In the genomic region with DNA sequence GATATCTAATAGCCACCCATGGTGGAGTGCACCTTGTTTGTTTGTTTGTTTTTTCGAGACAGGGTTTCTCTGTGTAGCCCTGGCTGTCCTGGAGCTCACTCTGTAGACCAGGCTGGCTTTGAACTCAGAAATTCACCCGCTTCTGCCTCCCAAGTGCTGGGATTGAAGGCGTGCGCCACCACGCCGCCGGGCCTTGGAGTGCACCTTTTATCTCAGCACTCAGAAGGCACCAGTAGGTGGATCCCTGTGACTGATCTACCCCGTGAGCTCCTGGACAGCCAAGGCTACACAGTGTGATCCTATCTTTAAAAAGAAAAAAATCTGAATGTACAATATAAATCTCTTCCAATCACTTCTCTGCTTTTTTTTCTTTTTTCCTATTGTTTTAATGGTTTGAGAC, we compare ENCODE assay signal across 17 mouse cellular contexts. TPM values are rescaled to one million over a fixed set of nuclear protein-coding genes. Genes with fewer than 3 reads are reported as not detected.
DNase-seq lines count a peak whose midpoint lies in the region.
"Had no signal": no experiment of that assay in that cellular context is flagged by ENCODE, and none has a peak within 500 bp of the region (broad histone marks: within the 10 kb centered on the region; RNA-seq: fewer than 3 reads in every experiment).

No protein-coding gene starts in this region.

- DNase-seq in heart, adult 11 months = peak; percentile 50
- DNase-seq in heart, postnatal 14 days = no peak
- peak; percentile 61 for DNase-seq in R1 (ENCODE audit: low read depth, low spot score)
- no peak for DNase-seq in layer of hippocampus, adult 9-10 months (ENCODE audit: low spot score)
- no peak for DNase-seq in right cerebral cortex, postnatal 4 days
- DNase-seq: adrenal gland, adult 2 months; adrenal gland, postnatal 10 days; adrenal gland, postnatal 25 days; B cell, adult 2 months; cerebellum, adult 11-12 months; cerebellum, adult 2 months; cerebellum, adult 9-10 months; cerebellum, postnatal 10 days; cerebellum, postnatal 25 days; forebrain, postnatal 0 days had no signal

- intact Hi-C loops in heart, postnatal 14 days (cut with DNase I) = loop anchor here (10.0 kb wide), 1 partner anchor 266 kb away; no protein-coding TSS in a partner anchor

RNA-seq across cellular contexts. Expression of gene Sike1, which starts 4.5 kb away (rescaled TPM):
- 10 to 100 TPM; 87.8 to 90.9 TPM for total RNA-seq in heart, postnatal 14 days (2021)

RNA-seq across cellular contexts. Expression of gene Nr1h5, which starts 27.1 kb away (rescaled TPM):
- total RNA-seq in heart, postnatal 14 days (2021) = under 1 TPM in 1 of 2 experiments, not detected in 1; 0.15 TPM
- total RNA-seq: adrenal gland, adult 2 months; adrenal gland, postnatal 25 days; CH12.LX; G1E had no signal

RNA-seq across cellular contexts. Expression of gene Csde1, which starts 29.2 kb away (rescaled TPM):
- 100 to 1,000 TPM; 413 to 418 TPM for total RNA-seq in heart, postnatal 14 days (2021)

RNA-seq across cellular contexts. Expression of gene Sycp1, which starts 55.1 kb away (rescaled TPM):
- not detected for total RNA-seq in heart, postnatal 14 days (2021)
- total RNA-seq: adrenal gland, adult 2 months; adrenal gland, postnatal 10 days; adrenal gland, postnatal 25 days; CH12.LX; forebrain, postnatal 0 days had no signal

Comparison
In these comparisons a context has a peak if more than half of its experiments do, and no peak if none do; other contexts are left out.
1. DNase-seq: peak in heart, adult 11 months (single experiment) and R1 (single experiment); none in heart, postnatal 14 days (0 of 2), layer of hippocampus, adult 9-10 months (single experiment) and right cerebral cortex, postnatal 4 days (single experiment).